Mouse (Mus musculus) lung, postnatal 0 days (tissue): Measurements from ENCODE around the gene Dnajc3.

Source experiments
- CTCF ChIP-seq: IDR thresholded peaks from 2 replicates; pipeline ENCODE4 v1.5.1; 2016; ENCODE audit warnings: antibody characterized with exemption, mild to moderate bottlenecking
- EP300 ChIP-seq: IDR thresholded peaks from 2 replicates; pipeline ENCODE4 v1.6.1; 2016; ENCODE audit warnings: antibody characterized with exemption, mild to moderate bottlenecking, control low read depth

- peak; percentile 91 for TF ChIP-seq CTCF
- no peak for TF ChIP-seq EP300
Measured at GRCm38 (mm10) chr14:118986653-118987522, 49.1 kb downstream of the Dnajc3 start.
